Mouse (Mus musculus) inflammation-experienced regulatory T-cells, adult 6 months (primary cell): ENCODE results near the gene Rabgap1l. TPM values are rescaled to one million over a fixed set of nuclear protein-coding genes. Genes with fewer than 3 reads are reported as not detected.

ENCODE experiments used
- ATAC-seq: one replicate; pipeline ENCODE4 v1.8.0; 2017
- polyA plus RNA-seq, 3 experiments: library from polyadenylated mRNA; unstranded; fragments of 100-300 nt; shearing (Covaris generic); gene quantifications; one replicate each; pipeline ENCODE4 v1.2.1; 2017

Rabgap1l gene
- polyA plus RNA-seq, 3 experiments from 2014 or later = 237 to 400 (median 301) TPM

GRCm38 (mm10) chr1:160233921-160234320 lies 559.1 kb downstream of the Rabgap1l start:
- peak; percentile 71 for ATAC-seq

DNA sequence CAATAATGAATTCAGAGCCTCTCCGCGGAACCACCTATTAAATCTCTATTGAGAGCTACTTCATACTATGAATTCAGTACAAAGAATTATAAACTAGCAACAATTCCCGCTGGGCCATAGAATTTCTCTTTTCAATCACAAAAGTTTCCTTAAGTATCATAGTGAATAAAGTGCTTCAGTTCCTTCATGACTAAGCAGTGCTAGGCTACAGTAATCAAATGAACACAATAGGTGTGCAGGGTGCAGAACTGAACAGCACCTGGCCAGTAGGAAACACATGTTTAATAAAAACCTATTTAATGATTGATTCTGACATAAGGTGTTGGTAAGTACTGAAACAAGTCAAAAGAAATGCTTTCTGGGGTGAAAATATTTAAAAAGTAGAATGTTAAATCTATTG lies 560.9 kb downstream of the Rabgap1l start:
- no peak for ATAC-seq

- no peak for ATAC-seq
Measured at GRCm38 (mm10) chr1:160231013-160231412, 562.0 kb downstream of the Rabgap1l start.

DNA sequence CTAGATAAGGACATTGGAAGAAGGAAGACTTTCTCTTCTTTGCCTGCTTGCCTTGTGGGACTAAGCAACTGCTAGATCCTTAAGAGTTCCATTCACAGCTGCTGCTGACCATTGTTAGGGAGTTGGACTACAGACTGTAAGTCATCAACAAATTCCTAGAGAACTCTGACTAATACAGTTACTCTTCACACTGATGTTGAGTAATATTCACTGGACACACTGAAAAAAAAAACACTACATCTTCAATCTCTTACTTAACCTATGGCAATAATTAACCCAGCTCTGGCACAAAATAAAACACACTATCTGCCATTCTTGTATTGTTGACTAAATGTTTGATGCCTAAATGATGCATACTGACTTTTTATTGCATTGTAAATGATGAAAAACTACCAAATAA lies 565.2 kb downstream of the Rabgap1l start:
- no peak for ATAC-seq

GRCm38 (mm10) chr1:160227196-160227595 lies 565.8 kb downstream of the Rabgap1l start:
- ATAC-seq = no peak

- ATAC-seq = no peak
Measured at GRCm38 (mm10) chr1:160224093-160224492, 568.9 kb downstream of the Rabgap1l start.

- no peak for ATAC-seq
Measured at GRCm38 (mm10) chr1:160217898-160218297, 575.1 kb downstream of the Rabgap1l start.

- ATAC-seq = no peak
Measured at GRCm38 (mm10) chr1:160214171-160214570, 578.8 kb downstream of the Rabgap1l start.

DNA sequence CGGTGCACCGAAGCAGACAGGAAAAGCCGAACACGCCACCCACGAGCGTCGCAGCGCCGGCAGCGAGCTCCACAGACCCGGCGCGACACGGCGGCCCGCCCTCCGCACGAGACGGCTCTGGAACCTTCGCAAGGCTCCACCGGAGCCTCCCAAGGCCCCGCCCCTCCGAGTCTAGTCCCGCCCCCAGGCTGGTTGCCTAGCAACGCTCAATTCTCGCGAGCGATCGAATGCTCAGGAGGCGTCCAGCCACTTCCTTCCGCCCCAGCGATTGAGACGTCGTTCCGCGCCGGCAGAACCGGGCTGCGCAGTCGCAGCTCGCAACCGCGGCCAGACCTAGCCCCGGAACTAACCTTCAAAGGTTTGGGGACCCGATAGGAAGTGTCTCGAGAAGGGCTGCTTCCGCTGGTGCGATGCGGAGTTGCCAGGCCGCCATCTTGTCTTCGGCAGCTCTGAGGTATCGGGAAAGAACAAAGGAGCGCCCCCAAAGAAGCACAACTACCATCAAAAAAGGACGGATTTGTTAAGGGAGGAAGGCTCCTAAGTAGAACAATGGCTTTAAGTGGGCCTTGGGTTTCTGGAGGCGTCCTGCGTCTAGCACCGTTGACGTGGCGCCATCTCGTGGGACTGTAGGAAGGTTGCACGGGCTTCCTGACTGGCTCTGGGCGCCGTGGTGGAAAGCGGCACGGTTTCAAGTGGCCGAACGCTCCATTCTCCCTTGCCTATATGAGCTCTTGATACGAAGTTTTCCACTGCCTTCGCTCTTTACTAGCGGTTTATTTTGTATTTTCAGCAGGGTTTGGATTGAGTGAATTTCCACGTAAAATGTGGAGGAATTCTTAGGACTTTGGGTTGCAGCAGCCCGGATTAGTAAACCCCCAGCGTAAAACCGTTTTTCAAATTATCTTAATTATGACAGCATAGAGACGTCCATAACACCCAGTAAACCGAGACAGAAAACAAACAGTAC lies 580.0 kb downstream of the Rabgap1l start, which contains the start of gene Cacybp:
Gene Cacybp, minus strand, starts transcription at position 173 of the 967 bp plus-strand sequence.
- ATAC-seq = peak; percentile 89

- ATAC-seq = no peak
Measured at GRCm38 (mm10) chr1:160212123-160212691, 580.8 kb downstream of the Rabgap1l start.

- no peak for ATAC-seq
Measured at GRCm38 (mm10) chr1:160211597-160212122, 581.4 kb downstream of the Rabgap1l start.

DNA sequence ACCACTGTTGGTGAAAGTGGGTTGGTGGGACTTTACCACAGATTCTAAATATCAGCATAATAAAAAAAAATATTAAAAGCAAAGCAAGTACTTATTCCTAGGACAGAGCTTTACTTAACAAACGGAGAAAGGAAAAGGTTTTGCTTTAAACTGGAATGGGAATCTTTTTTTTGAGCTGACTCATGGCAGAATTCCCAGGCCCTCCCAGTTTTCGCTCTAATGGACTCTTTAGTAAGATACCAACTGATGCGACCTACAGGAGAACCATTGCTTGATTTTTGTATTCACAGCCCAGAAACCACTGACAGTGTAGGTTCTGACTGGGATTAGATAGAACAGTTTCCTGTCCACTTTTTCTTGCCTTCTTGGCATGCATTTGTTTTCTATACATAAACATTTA lies 582.4 kb downstream of the Rabgap1l start:
- no peak for ATAC-seq

- no peak for ATAC-seq
Measured at GRCm38 (mm10) chr1:160209844-160210243, 583.2 kb downstream of the Rabgap1l start.

- no peak for ATAC-seq
Measured at GRCm38 (mm10) chr1:160205486-160205885, 587.5 kb downstream of the Rabgap1l start.

GRCm38 (mm10) chr1:160195337-160195663 lies 597.7 kb downstream of the Rabgap1l start:
- ATAC-seq = peak; percentile 21

- ATAC-seq = peak; percentile 98
Measured at GRCm38 (mm10) chr1:160194529-160195336, 598.3 kb downstream of the Rabgap1l start, which contains the start of gene Mrps14. Gene Mrps14 (plus strand): TSS chr1:160195215.

GRCm38 (mm10) chr1:160184506-160184905 lies 608.5 kb downstream of the Rabgap1l start:
- ATAC-seq = no peak

GRCm38 (mm10) chr1:160181216-160181615 lies 611.8 kb downstream of the Rabgap1l start:
- no peak for ATAC-seq

GRCm38 (mm10) chr1:160176903-160177302 lies 616.1 kb downstream of the Rabgap1l start:
- ATAC-seq = no peak
